Mouse (Mus musculus): ENCODE results near the gene Mst1r.

Gene Mst1r

GRCm38 (mm10) chr9:107914764-107915420 is 8.2 kb downstream of the Mst1r start:
- DNase-seq: no peak

GRCm38 (mm10) chr9:107917895-107918608 is 11.4 kb downstream of the Mst1r start:
- DNase-seq: no peak

GRCm38 (mm10) chr9:107918884-107919283 is 12.2 kb downstream of the Mst1r start:
- no peak for DNase-seq

- no peak for DNase-seq
These were observed 12.8 kb downstream of the Mst1r start for GRCm38 (mm10) chr9:107919441-107919840.

- DNase-seq: peak; percentile 74
These were observed 16.3 kb downstream of the Mst1r start for GRCm38 (mm10) chr9:107923021-107923420.

GRCm38 (mm10) chr9:107923956-107924355 is 17.3 kb downstream of the Mst1r start:
- DNase-seq: no peak

- DNase-seq: no peak
These were observed 18.6 kb downstream of the Mst1r start for GRCm38 (mm10) chr9:107925251-107925650.

- DNase-seq: no peak
These were observed 20.3 kb downstream of the Mst1r start for GRCm38 (mm10) chr9:107926920-107927420.

GRCm38 (mm10) chr9:107927749-107928148 is 21.1 kb downstream of the Mst1r start:
- no peak for DNase-seq

GRCm38 (mm10) chr9:107928169-107928568 is 21.5 kb downstream of the Mst1r start, which contains the start of gene Actl11:
TSS of gene Actl11 (plus strand) at chr9:107928469.
- no peak for DNase-seq

GRCm38 (mm10) chr9:107932221-107932620 is 25.5 kb downstream of the Mst1r start:
- no peak for DNase-seq

GRCm38 (mm10) chr9:107934146-107934545 is 27.5 kb downstream of the Mst1r start:
- no peak for DNase-seq

GRCm38 (mm10) chr9:107935374-107935773 is 28.7 kb downstream of the Mst1r start, which contains the start of gene Camkv:
TSS of gene Camkv (plus strand) at chr9:107935674.
- DNase-seq: no peak

- DNase-seq: peak; percentile 91
These were observed 29.1 kb downstream of the Mst1r start for GRCm38 (mm10) chr9:107935790-107936214.

- peak; percentile 44 for DNase-seq
These were observed 29.6 kb downstream of the Mst1r start for GRCm38 (mm10) chr9:107936215-107936822.

GRCm38 (mm10) chr9:107936831-107937230 is 30.2 kb downstream of the Mst1r start:
- DNase-seq: peak; percentile 14

- DNase-seq: no peak
These were observed 40.8 kb downstream of the Mst1r start for GRCm38 (mm10) chr9:107947241-107948194.

- no peak for DNase-seq
These were observed 42.7 kb downstream of the Mst1r start for GRCm38 (mm10) chr9:107949184-107949921.

GRCm38 (mm10) chr9:107949922-107950235 is 43.2 kb downstream of the Mst1r start, which contains the start of gene Traip:
TSS of gene Traip (plus strand) at chr9:107950136.
- no peak for DNase-seq

GRCm38 (mm10) chr9:107950460-107951355 is 44.0 kb downstream of the Mst1r start:
- DNase-seq: peak; percentile 89

Measured in thymus, postnatal 14 days (tissue).